Mouse (Mus musculus) kidney, adult 18-20 months (tissue): ENCODE measurements around the gene 2310034C09Rik.
"Not testable (repeated sequence)": the region's sequence is repeated elsewhere in the genome, so short reads cannot be mapped to it uniquely, and the experiment has no call there.

Source experiments
- DNase-seq: peaks from one replicate; pipeline ENCODE4 v3.0.0; 2021

The 2310034C09Rik gene

GRCm38 (mm10) chr16:88758547-88758946 is at the start of gene 2310034C09Rik:
2310034C09Rik (plus strand) TSS chr16:88758847.
- not testable (repeated sequence) for DNase-seq

- no peak for DNase-seq
These were observed 47.9 kb upstream of the 2310034C09Rik start for GRCm38 (mm10) chr16:88710757-88711156.

GRCm38 (mm10) chr16:88711245-88711644 is 47.4 kb upstream of the 2310034C09Rik start:
- DNase-seq: no peak

- DNase-seq: no peak
These were observed 42.1 kb upstream of the 2310034C09Rik start for GRCm38 (mm10) chr16:88716549-88716948.

- DNase-seq: no peak
These were observed 38.6 kb upstream of the 2310034C09Rik start for GRCm38 (mm10) chr16:88720031-88720430.

- no peak for DNase-seq
These were observed 29.8 kb upstream of the 2310034C09Rik start, which contains the start of gene Krtap13-1 for GRCm38 (mm10) chr16:88728812-88729275. Krtap13-1 (plus strand) TSS chr16:88728862.

DNA sequence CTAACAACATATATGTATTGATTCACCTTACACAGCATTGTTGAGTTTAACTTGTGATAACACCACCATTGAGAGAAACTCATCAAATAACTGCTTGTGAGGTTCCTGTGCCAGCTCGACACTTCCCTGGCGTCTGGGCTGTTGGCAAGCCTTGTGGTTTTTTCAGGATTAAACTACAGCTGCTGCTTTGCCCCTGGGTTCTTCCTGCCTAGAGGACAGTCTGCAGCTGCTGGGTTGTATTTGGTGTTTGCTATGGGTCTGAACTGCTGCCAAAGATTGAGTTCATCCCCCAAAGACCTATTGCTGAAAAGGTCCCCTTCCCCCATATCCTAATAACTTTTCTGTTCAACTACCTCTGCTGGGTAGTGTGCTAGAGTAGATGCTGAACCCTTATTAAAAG is 23.3 kb upstream of the 2310034C09Rik start:
- no peak for DNase-seq

GRCm38 (mm10) chr16:88744750-88745340 is 13.8 kb upstream of the 2310034C09Rik start:
- no peak for DNase-seq

DNA sequence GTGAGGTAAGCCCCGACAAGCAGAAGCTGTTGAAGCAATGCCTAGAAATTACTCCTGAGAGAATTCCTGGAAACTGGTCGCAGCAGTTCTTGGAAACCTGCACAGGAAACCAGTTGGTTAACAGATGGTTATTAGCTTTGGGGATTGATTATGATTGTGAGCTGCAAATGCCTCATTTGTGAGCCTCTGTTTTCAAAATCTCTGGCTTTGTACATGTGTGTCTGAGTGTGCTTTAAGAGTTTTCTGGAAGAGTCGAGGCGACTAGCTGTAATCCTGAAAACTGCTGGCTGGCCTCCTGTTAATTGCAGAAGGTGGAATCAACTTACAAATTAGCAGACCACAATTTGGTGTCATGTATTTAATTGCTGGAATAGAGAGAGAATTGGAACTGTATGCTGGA is 10.7 kb upstream of the 2310034C09Rik start:
- DNase-seq: no peak

GRCm38 (mm10) chr16:88751535-88751934 is 7.1 kb upstream of the 2310034C09Rik start, which contains the start of gene Krtap13:
Krtap13 (minus strand) TSS chr16:88751635.
- DNase-seq: not testable (repeated sequence)

- DNase-seq: no peak
These were observed 15.5 kb downstream of the 2310034C09Rik start, which contains the start of gene 2310057N15Rik for GRCm38 (mm10) chr16:88774106-88774505. 2310057N15Rik (minus strand) TSS chr16:88774206.

- no peak for DNase-seq
These were observed 18.9 kb downstream of the 2310034C09Rik start, which contains the start of gene Gm5965 for GRCm38 (mm10) chr16:88777596-88777995. Gm5965 (plus strand) TSS chr16:88777896.

DNA sequence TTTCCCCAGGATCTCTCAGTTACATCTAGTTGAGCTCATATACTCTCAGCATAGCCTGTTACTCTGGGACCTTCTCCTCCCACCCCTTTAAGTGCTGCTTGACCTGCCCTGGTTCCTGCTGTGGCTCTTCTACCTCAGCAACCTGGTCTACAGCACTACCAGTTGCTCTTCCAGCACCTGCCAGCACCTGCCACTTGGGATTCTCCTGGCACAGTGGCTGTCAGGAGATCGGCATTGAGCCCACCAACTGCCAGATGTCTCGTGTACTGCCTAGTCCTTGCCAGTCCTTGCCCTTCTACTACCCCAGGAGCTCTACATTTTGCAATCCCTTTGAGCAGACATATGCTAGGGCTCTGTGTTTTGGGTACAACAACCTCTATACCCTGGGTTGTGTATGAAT is 28.1 kb downstream of the 2310034C09Rik start:
- DNase-seq: no peak
